Comparison of ENCODE assay signal across 10 mouse cellular contexts in genomic region chr17:26207686-26208085, GRCm38 (mm10). TPM values are rescaled to one million over a fixed set of nuclear protein-coding genes. Genes with fewer than 3 reads are reported as not detected.
DNase-seq lines count a peak whose midpoint lies in the region; ATAC-seq and TF ChIP-seq lines count a peak whose summit lies in the region.
"Had no signal": no experiment of that assay in that cellular context is flagged by ENCODE, and none has a peak within 500 bp of the region (broad histone marks: within the 10 kb centered on the region; RNA-seq: fewer than 3 reads in every experiment).

TSS of gene Arhgdig (minus strand) at chr17:26207786.

- no peak for ATAC-seq in kidney, postnatal 0 days (replicated peaks; ENCODE audit: low FRiP score, low read depth)
- ATAC-seq in forebrain, embryonic 16.5 days: no peak
- ATAC-seq in activated CD4-positive, CD25-positive, alpha-beta regulatory T cell, adult 4 months: no peak

- H3K9me3 ChIP-seq in kidney, postnatal 0 days (replicated peaks; ENCODE audit: low read length): no peaks in the 10 kb centered on the region
- H3K9me3 ChIP-seq in MEL (replicated peaks; ENCODE audit: insufficient read depth, low read length): no peaks in the 10 kb centered on the region
- H3K9me3 ChIP-seq in forebrain, embryonic 16.5 days (ENCODE audit: control insufficient read depth, low read length): no peaks in the 10 kb centered on the region

- no peaks in the 10 kb centered on the region; the same call in 1 of the 2 replicates for H3K4me1 ChIP-seq in kidney, postnatal 0 days (replicated peaks; ENCODE audit: insufficient read depth, low read length)
- no peaks in the 10 kb centered on the region for H3K4me1 ChIP-seq in MEL (ENCODE audit: control insufficient read depth in 1 of 2, insufficient read depth in 2 of 2, low read length in 2 of 2)
- peaks cover 9% of the 10 kb centered on the region for H3K4me1 ChIP-seq in forebrain, embryonic 16.5 days (replicated peaks; ENCODE audit: control insufficient read depth, insufficient read depth, low read length)
- H3K4me1 ChIP-seq in thymus, adult 2 months (replicated peaks; ENCODE audit: control insufficient read depth, insufficient read depth, low read length): peaks cover 6% of the 10 kb centered on the region

- intact Hi-C loops in left cerebral cortex, postnatal 36 days (cut with DNase I): no loop called here

- H3K36me3 ChIP-seq in kidney, postnatal 0 days (ENCODE audit: insufficient read depth, low read length): no peaks in the 10 kb centered on the region
- no peaks in the 10 kb centered on the region for H3K36me3 ChIP-seq in MEL (ENCODE audit: control insufficient read depth in 1 of 2, insufficient read depth in 2 of 2, low read length in 2 of 2)
- H3K36me3 ChIP-seq in forebrain, embryonic 16.5 days (ENCODE audit: control insufficient read depth, insufficient read depth): no peaks in the 10 kb centered on the region
- no peaks in the 10 kb centered on the region for H3K36me3 ChIP-seq in thymus, adult 2 months (ENCODE audit: control insufficient read depth, insufficient read depth, low read length)

- no peak within 1 kb of the TSS for H3K4me2 ChIP-seq in kidney, postnatal 0 days (ENCODE audit: low read length)
- H3K4me2 ChIP-seq in forebrain, embryonic 16.5 days (ENCODE audit: low read length): no peak within 1 kb of the TSS

- no peak for DNase-seq in kidney, postnatal 0 days (ENCODE audit: low spot score)
- no peak for DNase-seq in kidney, postnatal 14 days
- no peak for DNase-seq in MEL (ENCODE audit: low read depth, low spot score)
- DNase-seq in left cerebral cortex, postnatal 36 days (ENCODE audit: low spot score in 2 of 2): no peak
- no peak for DNase-seq in thymus, adult 2 months
- DNase-seq in kidney, adult 18-20 months: no peak
- DNase-seq: heart, postnatal 4 days had no signal

- no peak for TF ChIP-seq POLR2A in MEL (IDR thresholded peaks at IDR 0.05; ENCODE audit: control insufficient read depth in 1 of 2, insufficient read depth in 1 of 2, low read depth in 1 of 2, low read length in 2 of 2, poor library complexity in 1 of 2)
- no peak for TF ChIP-seq POLR2A in thymus, adult 2 months (IDR thresholded peaks at IDR 0.05; ENCODE audit: control insufficient read depth, extremely low read depth, insufficient read depth, low read length, poor library complexity)

- no peak within 1 kb of the TSS for H3K9ac ChIP-seq in kidney, postnatal 0 days (ENCODE audit: low read depth, low read length)
- H3K9ac ChIP-seq in MEL (ENCODE audit: control insufficient read depth, low read depth, low read length, poor library complexity, severe bottlenecking): no peak within 1 kb of the TSS
- H3K9ac ChIP-seq in forebrain, embryonic 16.5 days (replicated peaks; ENCODE audit: low read depth, low read length): no peak within 1 kb of the TSS

- no peaks in the 10 kb centered on the region for H3K27me3 ChIP-seq in kidney, postnatal 0 days (ENCODE audit: insufficient read depth, low read length)
- H3K27me3 ChIP-seq in MEL (ENCODE audit: control insufficient read depth in 1 of 2, insufficient read depth in 2 of 2, low read length in 2 of 2): no peaks in the 10 kb centered on the region
- peaks cover 14% of the 10 kb centered on the region for H3K27me3 ChIP-seq in forebrain, embryonic 16.5 days (replicated peaks; ENCODE audit: control insufficient read depth, insufficient read depth, low read length)
- peaks cover 3% of the 10 kb centered on the region; the same call in 1 of the 2 replicates for H3K27me3 ChIP-seq in thymus, adult 2 months (ENCODE audit: control insufficient read depth, insufficient read depth, low read length)

- H3K4me3 ChIP-seq in kidney, postnatal 0 days (replicated peaks; ENCODE audit: low read depth, low read length): no peak within 1 kb of the TSS
- H3K4me3 ChIP-seq in MEL (ENCODE audit: control insufficient read depth in 1 of 2, insufficient read depth in 1 of 2, low read depth in 2 of 2, low read length in 2 of 2): no peak within 1 kb of the TSS
- no peak within 1 kb of the TSS for H3K4me3 ChIP-seq in forebrain, embryonic 16.5 days (replicated peaks; ENCODE audit: low read length)
- no peak within 1 kb of the TSS for H3K4me3 ChIP-seq in thymus, adult 2 months (ENCODE audit: control insufficient read depth, insufficient read depth, low read length)

- no peaks in the 10 kb centered on the region for H3K79me2 ChIP-seq in MEL (ENCODE audit: control insufficient read depth, insufficient read depth, low read length, poor library complexity)

- no peak within 1 kb of the TSS for H3K27ac ChIP-seq in kidney, postnatal 0 days
- no peak within 1 kb of the TSS for H3K27ac ChIP-seq in MEL (ENCODE audit: control insufficient read depth, low read depth, low read length)
- no peak within 1 kb of the TSS for H3K27ac ChIP-seq in forebrain, embryonic 16.5 days (ENCODE audit: low read length)
- H3K27ac ChIP-seq in thymus, adult 2 months (ENCODE audit: control insufficient read depth, insufficient read depth, low read length): no peak within 1 kb of the TSS
- H3K27ac ChIP-seq: macrophage had no signal

- WGBS in kidney, postnatal 0 days: 79% methylated on average over 12 of the region's 12 CpGs
- WGBS in forebrain, embryonic 16.5 days: 90% methylated on average over 12 of the region's 12 CpGs
- WGBS in thymus, adult 2 months: 91% methylated on average over 12 of the region's 12 CpGs

- TF ChIP-seq EP300 in MEL (IDR thresholded peaks at IDR 0.05; ENCODE audit: low read depth in 1 of 2, low read length in 2 of 2): no peak

- no peak for TF ChIP-seq RAD21 in MEL (IDR thresholded peaks at IDR 0.05; ENCODE audit: low read depth, low read length)

- TF ChIP-seq CTCF in kidney, postnatal 0 days (IDR thresholded peaks at IDR 0.05; ENCODE audit: low read depth): no peak
- no peak for TF ChIP-seq CTCF in MEL (IDR thresholded peaks at IDR 0.05 in 2 of 3, conservative IDR thresholded peaks at IDR 0.05 in 1 of 3; ENCODE audit: control insufficient read depth in 1 of 3, insufficient read depth in 1 of 3, low read depth in 2 of 3, low read length in 3 of 3, poor library complexity in 1 of 3, severe bottlenecking in 1 of 3)
- no peak for TF ChIP-seq CTCF in thymus, adult 2 months (IDR thresholded peaks at IDR 0.05; ENCODE audit: borderline replicate concordance, control insufficient read depth, extremely low read depth, insufficient read depth, low read length, poor library complexity)

TF ChIP-seq in MEL, 35 proteins besides CTCF, POLR2A, EP300 and RAD21:
- TF ChIP-seq MAFK (IDR thresholded peaks at IDR 0.05; ENCODE audit: borderline replicate concordance, low read depth, low read length): no peak
- TF ChIP-seq MYB (IDR thresholded peaks at IDR 0.05; ENCODE audit: low read depth, low read length): no peak
- TF ChIP-seq TAL1 (IDR thresholded peaks at IDR 0.05; ENCODE audit: low read length): no peak
- no peak for TF ChIP-seq ZC3H11A (IDR thresholded peaks at IDR 0.05; ENCODE audit: low read depth, low read length)
- TF ChIP-seq E2F4 (IDR thresholded peaks at IDR 0.05; ENCODE audit: borderline replicate concordance, low read depth, low read length): no peak
- TF ChIP-seq UBTF (IDR thresholded peaks at IDR 0.05; ENCODE audit: borderline replicate concordance, insufficient read depth, low read depth, low read length): no peak
- TF ChIP-seq MAX (IDR thresholded peaks at IDR 0.05; ENCODE audit: low read length): no peak
- no peak for TF ChIP-seq RCOR1 (IDR thresholded peaks at IDR 0.05; ENCODE audit: low read depth, low read length)
- TF ChIP-seq SMC3 (IDR thresholded peaks at IDR 0.05; ENCODE audit: low read depth, low read length): no peak
- TF ChIP-seq MEF2A (IDR thresholded peaks at IDR 0.05; ENCODE audit: extremely low read depth, insufficient replicate concordance, low read depth, low read length, poor library complexity, severe bottlenecking): no peak
- no peak for TF ChIP-seq BHLHE40 (IDR thresholded peaks at IDR 0.05; ENCODE audit: borderline replicate concordance, low read depth, low read length)
- no peak for TF ChIP-seq CHD2 (IDR thresholded peaks at IDR 0.05; ENCODE audit: low read length)
TF ChIP-seq in MEL: peak in this region for 0.

RNA-seq across cellular contexts. Expression of gene Arhgdig, which starts in this region (rescaled TPM):
- polyA plus RNA-seq in kidney, postnatal 0 days (2015; fragmentation: Nextera tagmentation; extraction: Ambion mirVana): 16.8 and 22.4 TPM in 2 replicates
- total RNA-seq in MEL (2012; rRNA removed): 75.7 and 76.3 TPM in 2 replicates
- 10 to 100 TPM in 1 of 2 experiments, not detected in 1; 97.0 TPM for polyA plus RNA-seq in MEL (2012; ENCODE audit: insufficient read depth in 1 of 2, insufficient read length in 2 of 2, low read depth in 1 of 2, low replicate concordance in 2 of 2, missing spikeins in 1 of 2)
- 40.9 and 69.2 TPM in 2 replicates for polyA plus RNA-seq in forebrain, embryonic 16.5 days (2015; fragmentation: Nextera tagmentation; extraction: Ambion mirVana)
- 100 to 1,000 TPM in 1 of 2 experiments, 10 to 100 TPM in 1; 94.2 to 130 TPM for total RNA-seq in left cerebral cortex, postnatal 36 days (2021)
- polyA plus RNA-seq in thymus, adult 2 months (2012; rRNA removed): 0.77 and 1.0 TPM in 2 replicates
- not detected for polyA plus RNA-seq in activated CD4-positive, CD25-positive, alpha-beta regulatory T cell, adult 4 months (2017; shearing (Covaris generic))
- polyA plus RNA-seq: macrophage had no signal
